Mouse (Mus musculus) heart, adult 2 months (tissue): Measurements from ENCODE around the gene Susd4. TPM values are rescaled to one million over a fixed set of nuclear protein-coding genes. Genes with fewer than 3 reads are reported as not detected.

ENCODE experiments used
- DNase-seq, 2 experiments: peaks; one replicate each; pipeline ENCODE4 v3.0.0; 2021
- H3K27ac ChIP-seq: fragments of 200-600 bp; 2 replicates; pipeline ENCODE4 v1.8.1; 2022
- H3K27me3 ChIP-seq: fragments of 200-500 bp; 2 replicates; pipeline ENCODE4 v1.6.1; 2012; ENCODE audit warnings: mild to moderate bottlenecking, low read length, inconsistent platforms, mixed read lengths; ENCODE audit not compliant: control insufficient read depth, insufficient read depth
- H3K36me3 ChIP-seq: fragments of 200-500 bp; 2 replicates; pipeline ENCODE4 v1.6.1; 2012; ENCODE audit warnings: low read length, inconsistent platforms; ENCODE audit not compliant: control insufficient read depth, insufficient read depth
- H3K4me1 ChIP-seq: fragments of 200-500 bp; 2 replicates; pipeline ENCODE4 v1.6.1; 2011; ENCODE audit warnings: low read length; ENCODE audit not compliant: control insufficient read depth, insufficient read depth
- H3K4me3 ChIP-seq: fragments of 200-600 bp; 2 replicates; pipeline ENCODE4 v1.8.1; 2022
- H3K79me2 ChIP-seq: fragments of 200-500 bp; replicated peaks from 2 replicates; pipeline ENCODE4 v1.6.1; 2012; ENCODE audit warnings: mild to moderate bottlenecking, inconsistent platforms, low read length, moderate library complexity, mixed read lengths; ENCODE audit not compliant: control insufficient read depth, insufficient read depth
- H3K9ac ChIP-seq: fragments of 200-500 bp; 2 replicates; pipeline ENCODE4 v1.6.1; 2012; ENCODE audit warnings: low read depth, mild to moderate bottlenecking, control low read depth, inconsistent platforms, low read length, mixed read lengths
- CTCF ChIP-seq: fragments of 200-600 bp; IDR thresholded peaks from 2 replicates; pipeline ENCODE4 v1.8.1; 2022; ENCODE audit warnings: antibody characterized with exemption, mild to moderate bottlenecking, moderate library complexity
- EP300 ChIP-seq: fragments of 200-500 bp; IDR thresholded peaks from 2 replicates; pipeline ENCODE4 v1.6.1; 2011; ENCODE audit warnings: low read depth, low read length, control low read depth; ENCODE audit not compliant: insufficient read depth
- POLR2A ChIP-seq: fragments of 200-500 bp; IDR thresholded peaks from 2 replicates; pipeline ENCODE4 v1.6.1; 2011; ENCODE audit warnings: mild to moderate bottlenecking, low read depth, low read length, control low read depth; ENCODE audit not compliant: insufficient read depth
- whole genome bisulfite sequencing: fragments of 180-500 bp; shearing (Covaris S2); methylation state at CpG from one replicate; pipeline ENCODE4 v1.1.7; 2018; 5-methylcytosine and 5-hydroxymethylcytosine counted together
- intact Hi-C: fragments of 180-260 bp; cut with DNase I; formaldehyde crosslinking; loops from one replicate; pipeline ENCODE4 v1.15.1; 2025
- polyA plus RNA-seq: library from polyadenylated mRNA; depleted of rRNA; stranded (reverse); fragments of >200 nt; gene quantifications from 2 replicates; pipeline ENCODE4 v1.2.3, GENCODE M21; 2012
- total RNA-seq, 2 experiments: library from RNA; stranded (reverse); gene quantifications; 2 replicates each; pipeline ENCODE4 v1.2.3; 2021

The Susd4 gene
- total and polyA plus RNA-seq, 3 experiments = 0.16 to 0.49 (median 0.34) TPM

- peak overlapping the region; percentile 67 for H3K27ac ChIP-seq
- intact Hi-C loops = loop anchor here (1.0 to 5.0 kb wide), 4 partner anchors 110 to 238 kb away; no protein-coding TSS in a partner anchor
- 18% methylated on average over 16 of the region's 16 CpGs for WGBS
- TF ChIP-seq EP300 (no peak), POLR2A (no peak), CTCF (peak; percentile 63)
- DNase-seq = peak; percentile 62 to 73
- no peaks in the 10 kb centered on the region for H3K36me3 ChIP-seq
- no peak overlapping the region for H3K4me3 ChIP-seq
- H3K4me1 ChIP-seq = peaks cover 1% of the 10 kb centered on the region
- no peak overlapping the region for H3K9ac ChIP-seq
- no peaks in the 10 kb centered on the region; the same call in 1 of the 2 replicates for H3K79me2 ChIP-seq
- H3K27me3 ChIP-seq = no peaks in the 10 kb centered on the region
Measured at GRCm38 (mm10) chr1:182792521-182793071, 28.9 kb downstream of the Susd4 start.

GRCm38 (mm10) chr1:182794221-182794620 is 30.6 kb downstream of the Susd4 start:
- intact Hi-C loops = loop anchor here (5.0 kb wide), 3 partner anchors 112 to 163 kb away; no protein-coding TSS in a partner anchor
- no peaks in the 10 kb centered on the region; the same call in 1 of the 2 replicates for H3K79me2 ChIP-seq
- WGBS = 77% methylated on average over 10 of the region's 10 CpGs

GRCm38 (mm10) chr1:182794628-182795027 is 31.0 kb downstream of the Susd4 start:
- no peak overlapping the region for H3K9ac ChIP-seq
- no peak overlapping the region for H3K27ac ChIP-seq
- TF ChIP-seq POLR2A (no peak), CTCF (no peak), EP300 (no peak)
- H3K36me3 ChIP-seq = no peaks in the 10 kb centered on the region
- no peak overlapping the region for H3K4me3 ChIP-seq
- DNase-seq = no peak
- no peaks in the 10 kb centered on the region for H3K27me3 ChIP-seq
- H3K79me2 ChIP-seq = no peaks in the 10 kb centered on the region; the same call in 1 of the 2 replicates
- H3K4me1 ChIP-seq = peaks cover 1% of the 10 kb centered on the region
- WGBS = 91% methylated on average over 9 of the region's 9 CpGs
- intact Hi-C loops = loop anchor here (5.0 kb wide), 3 partner anchors 112 to 163 kb away; no protein-coding TSS in a partner anchor

More at GRCm38 (mm10) chr1:182794221-182794620, 30.6 kb downstream of the Susd4 start:
- Histone ChIP-seq H3K27me3 (no peaks in the 10 kb centered on the region), H3K36me3 (no peaks in the 10 kb centered on the region), H3K4me1 (peaks cover 1% of the 10 kb centered on the region), H3K9ac (no peak overlapping the region), H3K4me3 (no peak overlapping the region), H3K27ac (no peak overlapping the region)
- no peak for TF ChIP-seq POLR2A
- no peak for DNase-seq

GRCm38 (mm10) chr1:182797048-182797447 is 33.4 kb downstream of the Susd4 start:
- Histone ChIP-seq H3K27me3 (no peaks in the 10 kb centered on the region), H3K79me2 (no peaks in the 10 kb centered on the region), H3K36me3 (no peaks in the 10 kb centered on the region), H3K9ac (no peak overlapping the region), H3K4me3 (no peak overlapping the region), H3K27ac (no peak overlapping the region), H3K4me1 (peaks cover 1% of the 10 kb centered on the region)
- intact Hi-C loops = no loop called here
- 54% methylated on average over 14 of the region's 14 CpGs for WGBS
- DNase-seq = no peak
- TF ChIP-seq EP300 (no peak), POLR2A (no peak), CTCF (no peak)

GRCm38 (mm10) chr1:182801590-182801989 is 37.9 kb downstream of the Susd4 start:
- Histone ChIP-seq H3K4me3 (no peak overlapping the region), H3K4me1 (no peaks in the 10 kb centered on the region), H3K9ac (no peak overlapping the region), H3K36me3 (no peaks in the 10 kb centered on the region), H3K27ac (no peak overlapping the region), H3K79me2 (no peaks in the 10 kb centered on the region), H3K27me3 (no peaks in the 10 kb centered on the region)
- DNase-seq = no peak
- no peak for TF ChIP-seq EP300
- no peak for TF ChIP-seq POLR2A
- TF ChIP-seq CTCF = no peak
- intact Hi-C loops = no loop called here
- WGBS = 81% methylated on average over 2 of the region's 2 CpGs

- no peaks in the 10 kb centered on the region for H3K4me1 ChIP-seq
- WGBS = 85% methylated on average over 15 of the region's 15 CpGs
- no peaks in the 10 kb centered on the region for H3K79me2 ChIP-seq
- no peak overlapping the region for H3K9ac ChIP-seq
- H3K36me3 ChIP-seq = no peaks in the 10 kb centered on the region
- no peaks in the 10 kb centered on the region for H3K27me3 ChIP-seq
- H3K27ac ChIP-seq = no peak overlapping the region
- intact Hi-C loops = no loop called here
- H3K4me3 ChIP-seq = no peak overlapping the region
- DNase-seq = no peak
- TF ChIP-seq POLR2A (no peak), EP300 (no peak), CTCF (no peak)
Measured at GRCm38 (mm10) chr1:182802891-182803290, 39.2 kb downstream of the Susd4 start.
